Mouse (Mus musculus): ENCODE data around the gene Cdc42se1. TPM values are rescaled to one million over a fixed set of nuclear protein-coding genes. Genes with fewer than 3 reads are reported as not detected.
"Not testable (repeated sequence)": the region's sequence is repeated elsewhere in the genome, so short reads cannot be mapped to it uniquely, and the experiment has no call there.

The Cdc42se1 gene
- polyA plus RNA-seq, 1 experiment from 2014 or later = 120 TPM

GRCm38 (mm10) chr3:95195772-95196171 lies 32.8 kb upstream of the Cdc42se1 start:
- Histone ChIP-seq H3K4me3 (ENCODE audit: low read depth, low read length) (no peak overlapping the region), H3K27me3 (ENCODE audit: control insufficient read depth, insufficient read depth, low read length) (no peaks in the 10 kb centered on the region), H3K9me3 (ENCODE audit: control insufficient read depth, low read length) (no peaks in the 10 kb centered on the region), H3K4me2 (ENCODE audit: low read depth, low read length, severe bottlenecking) (no peak overlapping the region), H3K27ac (ENCODE audit: low read depth, low read length) (no peak overlapping the region), H3K9ac (ENCODE audit: low read length) (no peak overlapping the region), H3K36me3 (ENCODE audit: control insufficient read depth, insufficient read depth, low read length) (peaks cover 11% of the 10 kb centered on the region; the same call in 1 of the 2 replicates), H3K4me1 (replicated peaks; ENCODE audit: control insufficient read depth, insufficient read depth, low read length) (no peaks in the 10 kb centered on the region)
- ATAC-seq (replicated peaks; ENCODE audit: low FRiP score) (no peak), DNase-seq (ENCODE audit: low spot score) (no peak)
- WGBS = 91% methylated on average over 2 of the region's 2 CpGs

GRCm38 (mm10) chr3:95199101-95199500 lies 29.4 kb upstream of the Cdc42se1 start:
- Histone ChIP-seq H3K4me3 (ENCODE audit: low read depth, low read length) (no peak overlapping the region), H3K36me3 (ENCODE audit: control insufficient read depth, insufficient read depth, low read length) (peaks cover 14% of the 10 kb centered on the region; the same call in 1 of the 2 replicates), H3K9me3 (ENCODE audit: control insufficient read depth, low read length) (no peaks in the 10 kb centered on the region), H3K27me3 (ENCODE audit: control insufficient read depth, insufficient read depth, low read length) (no peaks in the 10 kb centered on the region), H3K27ac (ENCODE audit: low read depth, low read length) (no peak overlapping the region), H3K4me1 (replicated peaks; ENCODE audit: control insufficient read depth, insufficient read depth, low read length) (no peaks in the 10 kb centered on the region), H3K4me2 (ENCODE audit: low read depth, low read length, severe bottlenecking) (no peak overlapping the region), H3K9ac (ENCODE audit: low read length) (no peak overlapping the region)
- 89% methylated on average over 1 of the region's 1 CpGs for WGBS
- ATAC-seq (replicated peaks; ENCODE audit: low FRiP score) = no peak
- no peak for DNase-seq (ENCODE audit: low spot score)

- no peaks in the 10 kb centered on the region for H3K27me3 ChIP-seq (ENCODE audit: control insufficient read depth, insufficient read depth, low read length)
- H3K4me3 ChIP-seq (ENCODE audit: low read depth, low read length) = no peak overlapping the region
- H3K4me1 ChIP-seq (replicated peaks; ENCODE audit: control insufficient read depth, insufficient read depth, low read length) = no peaks in the 10 kb centered on the region
- no peak overlapping the region for H3K27ac ChIP-seq (ENCODE audit: low read depth, low read length)
- ATAC-seq (replicated peaks; ENCODE audit: low FRiP score) (no peak), DNase-seq (ENCODE audit: low spot score) (no peak)
- WGBS = 83% methylated on average over 7 of the region's 7 CpGs
- H3K4me2 ChIP-seq (ENCODE audit: low read depth, low read length, severe bottlenecking) = no peak overlapping the region
- peaks cover 16% of the 10 kb centered on the region; the same call in 1 of the 2 replicates for H3K36me3 ChIP-seq (ENCODE audit: control insufficient read depth, insufficient read depth, low read length)
- no peaks in the 10 kb centered on the region for H3K9me3 ChIP-seq (ENCODE audit: control insufficient read depth, low read length)
- H3K9ac ChIP-seq (ENCODE audit: low read length) = no peak overlapping the region
These were observed 28.4 kb upstream of the Cdc42se1 start for GRCm38 (mm10) chr3:95200132-95200531.

DNA sequence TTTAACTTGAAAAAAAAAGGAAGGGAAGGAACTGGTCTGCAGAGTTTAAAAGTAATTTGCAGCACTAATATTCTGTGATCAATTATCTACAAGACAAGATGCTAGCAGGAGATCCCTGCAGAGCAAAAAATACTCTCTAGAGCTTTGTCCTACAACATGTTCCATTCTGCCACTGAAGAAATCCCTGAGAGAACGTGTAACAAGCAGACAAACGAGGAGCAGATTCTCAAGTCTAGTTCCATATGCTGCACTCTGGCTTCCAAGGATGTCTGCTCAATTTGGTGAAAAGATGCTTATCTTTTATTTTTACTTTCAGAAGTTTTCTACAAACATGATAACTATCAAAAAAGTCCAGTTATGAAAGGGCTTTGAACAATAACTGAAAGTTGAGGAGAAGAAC lies 28.0 kb upstream of the Cdc42se1 start:
- H3K27me3 ChIP-seq (ENCODE audit: control insufficient read depth, insufficient read depth, low read length) = no peaks in the 10 kb centered on the region
- H3K36me3 ChIP-seq (ENCODE audit: control insufficient read depth, insufficient read depth, low read length) = peaks cover 16% of the 10 kb centered on the region; the same call in 1 of the 2 replicates

DNA sequence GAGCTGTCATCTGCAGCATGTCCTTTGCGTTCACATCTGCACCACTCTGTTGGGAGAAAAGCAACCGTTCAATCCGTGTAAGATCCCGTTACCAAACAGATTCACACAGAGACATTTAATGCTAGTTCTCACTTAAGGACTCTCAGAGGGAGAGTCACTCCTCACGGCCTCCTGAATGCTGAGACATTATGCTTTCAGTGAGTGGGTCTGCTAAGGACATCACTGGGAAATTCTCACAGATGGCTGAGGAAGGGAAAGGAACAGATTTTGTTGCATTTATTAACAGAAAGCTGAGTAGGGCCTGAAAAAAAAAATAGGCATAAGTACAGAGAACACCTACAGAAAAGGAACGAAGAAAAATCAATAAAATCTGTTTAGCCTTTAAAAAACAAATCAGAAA lies 24.7 kb upstream of the Cdc42se1 start:
- no peak for ATAC-seq (replicated peaks; ENCODE audit: low FRiP score)
- Histone ChIP-seq H3K4me3 (ENCODE audit: low read depth, low read length) (no peak overlapping the region), H3K36me3 (ENCODE audit: control insufficient read depth, insufficient read depth, low read length) (peaks cover 10% of the 10 kb centered on the region; the same call in 1 of the 2 replicates), H3K27me3 (ENCODE audit: control insufficient read depth, insufficient read depth, low read length) (no peaks in the 10 kb centered on the region), H3K9me3 (ENCODE audit: control insufficient read depth, low read length) (no peaks in the 10 kb centered on the region), H3K4me1 (replicated peaks; ENCODE audit: control insufficient read depth, insufficient read depth, low read length) (no peaks in the 10 kb centered on the region), H3K9ac (ENCODE audit: low read length) (no peak overlapping the region), H3K4me2 (ENCODE audit: low read depth, low read length, severe bottlenecking) (no peak overlapping the region), H3K27ac (ENCODE audit: low read depth, low read length) (no peak overlapping the region)
- WGBS = 90% methylated on average over 6 of the region's 6 CpGs
- DNase-seq (ENCODE audit: low spot score) = no peak

More for the DNA sequence above, 28.0 kb upstream of the Cdc42se1 start:
- no peak overlapping the region for H3K9ac ChIP-seq (ENCODE audit: low read length)
- no peak for DNase-seq (ENCODE audit: low spot score)
- no peak overlapping the region for H3K27ac ChIP-seq (ENCODE audit: low read depth, low read length)
- H3K4me1 ChIP-seq (replicated peaks; ENCODE audit: control insufficient read depth, insufficient read depth, low read length) = no peaks in the 10 kb centered on the region
- no peak overlapping the region for H3K4me3 ChIP-seq (ENCODE audit: low read depth, low read length)
- WGBS = 75% methylated on average over 2 of the region's 2 CpGs
- no peak overlapping the region for H3K4me2 ChIP-seq (ENCODE audit: low read depth, low read length, severe bottlenecking)
- ATAC-seq (replicated peaks; ENCODE audit: low FRiP score) = no peak
- H3K9me3 ChIP-seq (ENCODE audit: control insufficient read depth, low read length) = no peaks in the 10 kb centered on the region

GRCm38 (mm10) chr3:95208286-95208685 lies 20.2 kb upstream of the Cdc42se1 start:
- peaks cover 2% of the 10 kb centered on the region; the same call in 1 of the 2 replicates for H3K36me3 ChIP-seq (ENCODE audit: control insufficient read depth, insufficient read depth, low read length)
- no peaks in the 10 kb centered on the region for H3K4me1 ChIP-seq (replicated peaks; ENCODE audit: control insufficient read depth, insufficient read depth, low read length)
- DNase-seq (ENCODE audit: low spot score) = no peak
- H3K27me3 ChIP-seq (ENCODE audit: control insufficient read depth, insufficient read depth, low read length) = no peaks in the 10 kb centered on the region
- ATAC-seq (replicated peaks; ENCODE audit: low FRiP score) = no peak
- WGBS = 82% methylated on average over 4 of the region's 4 CpGs
- H3K4me3 ChIP-seq (ENCODE audit: low read depth, low read length) = no peak overlapping the region
- H3K9ac ChIP-seq (ENCODE audit: low read length) = no peak overlapping the region
- no peak overlapping the region for H3K27ac ChIP-seq (ENCODE audit: low read depth, low read length)
- H3K9me3 ChIP-seq (ENCODE audit: control insufficient read depth, low read length) = no peaks in the 10 kb centered on the region
- no peak overlapping the region for H3K4me2 ChIP-seq (ENCODE audit: low read depth, low read length, severe bottlenecking)

DNA sequence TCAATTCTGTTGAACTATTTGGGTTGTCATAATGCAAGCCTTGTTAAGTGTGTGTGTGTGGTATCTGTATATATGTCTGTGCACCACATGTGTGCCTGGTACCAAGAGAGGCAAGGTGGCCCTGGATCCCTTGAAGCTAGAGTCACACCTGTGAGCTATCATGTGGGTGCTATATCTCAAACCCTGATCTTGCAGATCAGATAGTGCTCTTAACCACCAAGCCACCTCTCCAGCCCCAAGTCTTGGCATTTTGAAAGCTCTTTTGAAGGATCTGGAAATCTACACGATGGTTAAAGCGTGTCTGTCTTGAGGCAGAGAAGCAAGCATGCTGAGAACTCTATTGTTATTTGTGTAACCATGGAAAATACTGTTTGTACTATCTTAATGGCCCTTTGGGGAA lies 17.9 kb upstream of the Cdc42se1 start:
- no peaks in the 10 kb centered on the region; the same call in 1 of the 2 replicates for H3K36me3 ChIP-seq (ENCODE audit: control insufficient read depth, insufficient read depth, low read length)
- H3K9me3 ChIP-seq (ENCODE audit: control insufficient read depth, low read length) = no peaks in the 10 kb centered on the region
- H3K27me3 ChIP-seq (ENCODE audit: control insufficient read depth, insufficient read depth, low read length) = no peaks in the 10 kb centered on the region
- H3K27ac ChIP-seq (ENCODE audit: low read depth, low read length) = no peak overlapping the region
- H3K4me2 ChIP-seq (ENCODE audit: low read depth, low read length, severe bottlenecking) = no peak overlapping the region
- no peak overlapping the region for H3K4me3 ChIP-seq (ENCODE audit: low read depth, low read length)
- ATAC-seq (replicated peaks; ENCODE audit: low FRiP score) (no peak), DNase-seq (ENCODE audit: low spot score) (no peak)
- H3K9ac ChIP-seq (ENCODE audit: low read length) = no peak overlapping the region
- no peaks in the 10 kb centered on the region for H3K4me1 ChIP-seq (replicated peaks; ENCODE audit: control insufficient read depth, insufficient read depth, low read length)
- WGBS = 76% methylated on average over 2 of the region's 2 CpGs

GRCm38 (mm10) chr3:95212889-95213608 lies 15.5 kb upstream of the Cdc42se1 start:
- not testable (repeated sequence) for H3K9me3 ChIP-seq (ENCODE audit: control insufficient read depth, low read length); H3K36me3 ChIP-seq (ENCODE audit: control insufficient read depth, insufficient read depth, low read length); DNase-seq (ENCODE audit: low spot score); H3K27ac ChIP-seq (ENCODE audit: low read depth, low read length); H3K4me3 ChIP-seq (ENCODE audit: low read depth, low read length); H3K9ac ChIP-seq (ENCODE audit: low read length); H3K4me1 ChIP-seq (replicated peaks; ENCODE audit: control insufficient read depth, insufficient read depth, low read length); ATAC-seq (replicated peaks; ENCODE audit: low FRiP score); H3K4me2 ChIP-seq (ENCODE audit: low read depth, low read length, severe bottlenecking); H3K27me3 ChIP-seq (ENCODE audit: control insufficient read depth, insufficient read depth, low read length)
- 96% methylated on average over 7 of the region's 10 CpGs for WGBS

- ATAC-seq (replicated peaks; ENCODE audit: low FRiP score) = no peak
- no peak overlapping the region for H3K4me2 ChIP-seq (ENCODE audit: low read depth, low read length, severe bottlenecking)
- WGBS = 97% methylated on average over 1 of the region's 1 CpGs
- no peak overlapping the region for H3K27ac ChIP-seq (ENCODE audit: low read depth, low read length)
- no peak overlapping the region for H3K4me3 ChIP-seq (ENCODE audit: low read depth, low read length)
- H3K4me1 ChIP-seq (replicated peaks; ENCODE audit: control insufficient read depth, insufficient read depth, low read length) = no peaks in the 10 kb centered on the region; the same call in 1 of the 2 replicates
- H3K9me3 ChIP-seq (ENCODE audit: control insufficient read depth, low read length) = no peaks in the 10 kb centered on the region
- H3K27me3 ChIP-seq (ENCODE audit: control insufficient read depth, insufficient read depth, low read length) = no peaks in the 10 kb centered on the region
- peaks cover under 1% of the 10 kb centered on the region; the same call in 1 of the 2 replicates for H3K36me3 ChIP-seq (ENCODE audit: control insufficient read depth, insufficient read depth, low read length)
- no peak overlapping the region for H3K9ac ChIP-seq (ENCODE audit: low read length)
- no peak for DNase-seq (ENCODE audit: low spot score)
These were observed 14.9 kb upstream of the Cdc42se1 start for GRCm38 (mm10) chr3:95213609-95213975.
